Mouse (Mus musculus): ENCODE data around the gene Fndc3b. TPM values are rescaled to one million over a fixed set of nuclear protein-coding genes. Genes with fewer than 3 reads are reported as not detected.

Fndc3b gene
- total RNA-seq, 2 experiments from 2014 or later, result 0.28 to 2.8 TPM

- ATAC-seq (replicated peaks; ENCODE audit: low FRiP score, low TSS enrichment, poor library complexity, severe bottlenecking), result no peak
Observed at GRCm38 (mm10) chr3:27685134-27685533, 26.0 kb downstream of the Fndc3b start.

GRCm38 (mm10) chr3:27683374-27683773, 27.7 kb downstream of the Fndc3b start:
- ATAC-seq (replicated peaks; ENCODE audit: low FRiP score, low TSS enrichment, poor library complexity, severe bottlenecking), result no peak

- ATAC-seq (replicated peaks; ENCODE audit: low FRiP score, low TSS enrichment, poor library complexity, severe bottlenecking), result no peak
Observed at GRCm38 (mm10) chr3:27677574-27677973, 33.5 kb downstream of the Fndc3b start.

GRCm38 (mm10) chr3:27673660-27674059, 37.4 kb downstream of the Fndc3b start:
- ATAC-seq (replicated peaks; ENCODE audit: low FRiP score, low TSS enrichment, poor library complexity, severe bottlenecking), result no peak

- no peak for ATAC-seq (replicated peaks; ENCODE audit: low FRiP score, low TSS enrichment, poor library complexity, severe bottlenecking)
Observed at GRCm38 (mm10) chr3:27670416-27670815, 40.7 kb downstream of the Fndc3b start.

GRCm38 (mm10) chr3:27667280-27667679, 43.8 kb downstream of the Fndc3b start:
- no peak for ATAC-seq (replicated peaks; ENCODE audit: low FRiP score, low TSS enrichment, poor library complexity, severe bottlenecking)

GRCm38 (mm10) chr3:27665338-27665737, 45.8 kb downstream of the Fndc3b start:
- ATAC-seq (replicated peaks; ENCODE audit: low FRiP score, low TSS enrichment, poor library complexity, severe bottlenecking), result no peak

- ATAC-seq (replicated peaks; ENCODE audit: low FRiP score, low TSS enrichment, poor library complexity, severe bottlenecking), result no peak
Observed at GRCm38 (mm10) chr3:27663221-27663620, 47.9 kb downstream of the Fndc3b start.

- ATAC-seq (replicated peaks; ENCODE audit: low FRiP score, low TSS enrichment, poor library complexity, severe bottlenecking), result no peak
Observed at GRCm38 (mm10) chr3:27658198-27658763, 52.8 kb downstream of the Fndc3b start.

GRCm38 (mm10) chr3:27656764-27657390, 54.2 kb downstream of the Fndc3b start:
- peak; percentile 49; the same call in 1 of the 2 replicates for ATAC-seq (replicated peaks; ENCODE audit: low FRiP score, low TSS enrichment, poor library complexity, severe bottlenecking)

GRCm38 (mm10) chr3:27655673-27656072, 55.4 kb downstream of the Fndc3b start:
- ATAC-seq (replicated peaks; ENCODE audit: low FRiP score, low TSS enrichment, poor library complexity, severe bottlenecking), result no peak

- ATAC-seq (replicated peaks; ENCODE audit: low FRiP score, low TSS enrichment, poor library complexity, severe bottlenecking), result no peak
Observed at GRCm38 (mm10) chr3:27655042-27655441, 56.1 kb downstream of the Fndc3b start.

- peak; percentile 55 for ATAC-seq (replicated peaks; ENCODE audit: low FRiP score, low TSS enrichment, poor library complexity, severe bottlenecking)
Observed at GRCm38 (mm10) chr3:27652451-27653011, 58.6 kb downstream of the Fndc3b start.

- no peak for ATAC-seq (replicated peaks; ENCODE audit: low FRiP score, low TSS enrichment, poor library complexity, severe bottlenecking)
Observed at GRCm38 (mm10) chr3:27651731-27652130, 59.4 kb downstream of the Fndc3b start.

GRCm38 (mm10) chr3:27650083-27650482, 61.0 kb downstream of the Fndc3b start:
- ATAC-seq (replicated peaks; ENCODE audit: low FRiP score, low TSS enrichment, poor library complexity, severe bottlenecking), result no peak

- no peak for ATAC-seq (replicated peaks; ENCODE audit: low FRiP score, low TSS enrichment, poor library complexity, severe bottlenecking)
Observed at GRCm38 (mm10) chr3:27649316-27649715, 61.8 kb downstream of the Fndc3b start.

- ATAC-seq (replicated peaks; ENCODE audit: low FRiP score, low TSS enrichment, poor library complexity, severe bottlenecking), result no peak
Observed at GRCm38 (mm10) chr3:27642381-27642780, 68.7 kb downstream of the Fndc3b start.

GRCm38 (mm10) chr3:27639701-27640100, 71.4 kb downstream of the Fndc3b start:
- ATAC-seq (replicated peaks; ENCODE audit: low FRiP score, low TSS enrichment, poor library complexity, severe bottlenecking), result no peak

- no peak for ATAC-seq (replicated peaks; ENCODE audit: low FRiP score, low TSS enrichment, poor library complexity, severe bottlenecking)
Observed at GRCm38 (mm10) chr3:27637046-27637661, 74.0 kb downstream of the Fndc3b start.

- no peak for ATAC-seq (replicated peaks; ENCODE audit: low FRiP score, low TSS enrichment, poor library complexity, severe bottlenecking)
Observed at GRCm38 (mm10) chr3:27635776-27636175, 75.3 kb downstream of the Fndc3b start.

GRCm38 (mm10) chr3:27632880-27633279, 78.2 kb downstream of the Fndc3b start:
- no peak for ATAC-seq (replicated peaks; ENCODE audit: low FRiP score, low TSS enrichment, poor library complexity, severe bottlenecking)

Data from megakaryocyte-erythroid progenitor cell, adult 5-6 weeks (primary cell).